Mouse (Mus musculus) forelimb bud, embryonic 11.5 days (tissue): ENCODE results near the gene Gm37240.

Experiments used
- DNase-seq: peaks from one replicate; pipeline ENCODE4 v3.0.0-alpha.2; 2012; ENCODE audit warnings: low read depth, low spot score

The Gm37240 gene

DNA sequence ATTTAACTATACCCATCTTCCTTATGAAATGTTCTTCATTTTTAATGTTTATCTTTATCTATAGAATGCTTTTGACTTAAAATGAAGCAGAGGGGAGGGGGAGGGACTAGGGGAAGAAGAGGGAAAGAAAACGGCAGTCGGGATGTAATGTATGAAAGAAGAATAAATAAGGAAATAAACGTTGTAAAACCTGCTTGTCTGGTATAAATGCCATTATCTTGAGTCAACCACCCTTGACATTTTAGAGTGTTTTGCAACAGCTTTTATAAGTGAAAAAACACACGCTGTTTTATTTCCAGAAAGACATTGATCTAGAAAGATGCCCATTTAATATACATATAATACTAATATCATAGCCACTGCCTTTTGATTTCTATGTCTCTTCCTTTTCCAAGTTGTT, 469.7 kb downstream of the Gm37240 start:
- no peak for DNase-seq

GRCm38 (mm10) chr3:85398841-85399240, 488.5 kb downstream of the Gm37240 start:
- no peak for DNase-seq

DNA sequence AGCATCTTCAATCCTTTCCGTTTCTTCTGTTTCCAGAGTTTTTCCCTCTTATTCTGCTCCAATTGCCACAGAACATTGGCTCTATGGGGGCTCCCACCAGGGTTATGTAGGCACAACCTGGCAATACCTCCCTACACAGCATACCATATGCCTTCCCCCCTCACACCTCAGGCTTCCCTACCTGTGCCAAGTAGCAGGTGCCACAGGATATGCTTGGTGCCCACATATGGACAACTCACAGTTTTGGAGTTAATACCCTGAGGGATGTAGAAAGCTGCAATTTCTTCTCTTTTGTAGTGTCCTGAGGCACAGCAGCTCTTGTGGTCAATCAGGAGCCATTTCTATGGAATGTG, 488.9 kb downstream of the Gm37240 start:
- no peak for DNase-seq

- DNase-seq = no peak
Measured at GRCm38 (mm10) chr3:85397816-85398482, 489.4 kb downstream of the Gm37240 start.

GRCm38 (mm10) chr3:85393395-85393794, 493.9 kb downstream of the Gm37240 start:
- no peak for DNase-seq

DNA sequence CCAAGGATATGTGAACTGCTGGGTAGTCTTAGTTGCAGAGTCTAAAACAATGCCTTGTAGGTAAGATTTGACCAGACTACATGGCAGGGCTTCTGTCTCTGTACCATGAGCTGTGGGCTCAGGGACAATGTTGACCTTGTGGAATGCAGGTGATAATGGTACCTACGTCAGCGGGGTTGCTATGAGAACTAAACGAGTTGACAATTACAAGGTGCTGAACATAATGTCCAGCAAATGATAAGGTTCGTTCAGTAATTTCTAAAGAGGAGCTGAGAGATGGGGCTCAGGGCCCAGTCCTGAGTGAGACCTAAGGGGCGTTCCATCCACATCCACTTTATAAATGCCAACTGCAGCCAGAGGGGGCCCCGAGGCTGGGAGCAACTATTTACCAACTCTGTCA, 495.6 kb downstream of the Gm37240 start:
- DNase-seq = no peak

DNA sequence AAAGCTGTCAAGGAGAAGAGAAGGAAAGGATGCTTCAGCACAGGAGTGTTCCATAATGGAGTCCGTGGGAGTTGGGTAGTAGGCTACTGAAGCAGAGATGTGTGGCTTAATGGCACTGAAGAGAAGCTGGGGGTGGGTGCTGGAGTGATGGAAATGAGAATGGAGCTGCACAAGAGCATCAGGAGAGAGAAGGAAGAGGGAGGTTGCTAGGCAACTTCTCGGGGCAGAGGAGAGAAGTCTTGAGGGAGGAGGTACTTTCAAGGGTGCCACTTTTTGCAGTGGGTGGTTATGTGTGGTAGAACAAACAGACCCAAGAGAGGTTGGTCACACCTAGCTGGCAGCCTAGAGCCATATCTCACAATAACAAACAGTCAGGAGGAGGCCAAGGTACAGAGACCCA, 496.2 kb downstream of the Gm37240 start:
- DNase-seq = no peak

DNA sequence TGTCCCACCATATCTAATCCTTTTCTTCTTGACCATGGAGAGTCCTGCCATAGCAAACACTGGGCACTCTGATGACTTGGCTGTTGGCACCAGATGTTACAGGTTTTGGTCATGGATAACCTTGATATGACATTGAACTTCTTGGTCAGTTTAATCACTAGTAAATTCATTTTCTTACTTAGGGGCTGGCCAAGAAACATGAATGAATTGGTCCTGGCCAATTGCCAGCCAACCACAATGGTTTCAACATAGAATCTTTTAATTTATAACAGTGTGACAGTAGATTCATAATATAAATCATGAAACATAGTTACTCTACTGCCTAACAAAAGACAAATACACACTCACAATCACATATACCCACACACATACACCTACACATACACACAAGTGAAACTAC, 501.9 kb downstream of the Gm37240 start:
- DNase-seq = no peak

GRCm38 (mm10) chr3:85383330-85383729, 504.0 kb downstream of the Gm37240 start:
- DNase-seq = no peak

DNA sequence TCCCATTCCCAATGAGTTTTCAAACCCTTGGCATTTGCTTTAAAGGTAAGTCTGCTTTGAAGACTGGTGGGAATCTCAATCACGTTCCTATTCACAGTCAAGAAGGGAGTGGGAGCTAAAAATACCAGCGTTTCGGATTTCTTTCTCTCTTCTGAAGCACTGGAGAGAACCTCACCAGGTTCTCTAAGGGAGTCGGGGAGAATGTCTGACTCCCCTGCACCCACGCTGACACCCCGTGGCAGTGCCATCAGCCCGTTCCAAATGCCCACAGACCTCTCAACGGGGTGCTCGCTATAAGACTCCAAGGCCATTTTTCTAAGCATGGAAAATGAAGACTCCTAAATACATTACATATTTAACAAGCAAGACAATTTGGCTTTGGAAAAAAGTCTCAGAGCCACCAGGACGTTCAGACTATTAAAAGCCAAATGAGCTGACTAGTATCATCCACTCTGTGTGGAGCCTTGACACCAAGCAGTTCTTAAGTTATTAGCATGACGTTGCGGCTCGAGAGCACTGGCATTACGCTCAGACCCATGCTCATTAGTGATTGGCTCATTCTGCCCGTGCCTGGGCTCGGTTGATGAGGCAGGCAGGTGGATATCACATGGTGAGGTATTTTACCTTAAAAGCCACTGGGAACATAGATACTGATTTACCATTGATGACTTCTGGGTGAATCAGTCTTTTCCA, 508.5 kb downstream of the Gm37240 start:
- DNase-seq = no peak

GRCm38 (mm10) chr3:85377946-85378702, 509.2 kb downstream of the Gm37240 start:
- peak; percentile 58 for DNase-seq

- DNase-seq = no peak
Measured at GRCm38 (mm10) chr3:85377505-85377904, 509.8 kb downstream of the Gm37240 start.

DNA sequence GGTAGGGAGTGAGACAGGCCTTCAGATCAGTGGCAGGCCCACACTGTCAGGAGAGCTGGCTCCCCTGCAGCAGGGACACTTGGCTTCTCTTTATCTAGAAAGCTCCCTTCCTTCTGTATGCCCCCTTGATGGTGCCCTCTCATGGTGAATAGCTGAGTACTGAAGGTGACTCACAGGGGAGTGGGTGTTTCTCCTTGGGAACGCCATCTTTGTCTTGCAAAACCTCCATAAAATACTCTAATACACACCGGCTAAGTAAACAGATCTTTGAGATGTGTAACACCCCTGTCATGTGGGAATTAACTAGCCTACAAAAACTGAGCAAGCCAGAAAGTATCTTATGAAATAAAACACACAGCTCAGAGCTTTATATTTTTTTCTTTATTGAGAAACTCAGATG, 510.8 kb downstream of the Gm37240 start:
- DNase-seq = no peak

GRCm38 (mm10) chr3:85373039-85373438, 514.3 kb downstream of the Gm37240 start:
- DNase-seq = no peak

DNA sequence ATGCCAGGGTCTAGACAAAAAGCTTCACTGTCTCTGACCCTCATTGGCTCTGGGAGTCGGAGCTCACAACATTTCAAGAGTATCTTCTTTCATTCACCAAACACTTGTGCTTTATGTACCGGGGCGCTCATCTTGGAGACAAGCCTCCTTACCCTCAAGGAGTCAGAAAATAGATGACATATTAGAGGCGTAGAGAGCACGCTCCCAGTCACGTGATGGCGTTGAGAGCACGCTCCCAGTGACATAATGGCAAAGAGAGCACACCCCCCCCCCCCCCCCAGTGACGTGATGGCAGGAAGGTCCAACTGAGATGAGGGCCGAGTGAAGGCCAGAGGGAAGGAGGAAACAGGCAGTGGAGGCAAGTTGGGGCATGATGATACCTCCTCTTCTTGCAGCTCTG, 517.5 kb downstream of the Gm37240 start:
- DNase-seq = no peak

DNA sequence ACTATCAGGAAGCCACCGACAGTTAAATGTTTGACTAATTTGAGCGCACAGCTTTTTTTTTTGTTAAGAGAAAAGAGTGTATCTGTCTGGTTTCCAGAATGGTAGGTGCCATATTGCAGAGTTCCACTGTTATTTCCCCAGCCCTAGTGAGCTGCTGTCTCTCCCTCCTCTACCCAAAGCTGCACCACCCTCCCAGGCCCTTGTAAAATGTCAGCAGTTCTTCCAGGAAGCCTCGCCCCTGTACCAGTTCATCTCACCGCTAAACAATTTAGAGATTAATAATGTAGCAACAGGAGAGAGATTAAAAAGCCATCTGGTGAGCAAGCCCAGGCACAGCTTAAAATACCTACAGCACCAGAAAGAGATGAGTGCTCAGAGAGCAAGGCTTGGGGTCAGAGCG, 518.2 kb downstream of the Gm37240 start:
- no peak for DNase-seq

GRCm38 (mm10) chr3:85368354-85369120, 518.8 kb downstream of the Gm37240 start:
- no peak for DNase-seq

DNA sequence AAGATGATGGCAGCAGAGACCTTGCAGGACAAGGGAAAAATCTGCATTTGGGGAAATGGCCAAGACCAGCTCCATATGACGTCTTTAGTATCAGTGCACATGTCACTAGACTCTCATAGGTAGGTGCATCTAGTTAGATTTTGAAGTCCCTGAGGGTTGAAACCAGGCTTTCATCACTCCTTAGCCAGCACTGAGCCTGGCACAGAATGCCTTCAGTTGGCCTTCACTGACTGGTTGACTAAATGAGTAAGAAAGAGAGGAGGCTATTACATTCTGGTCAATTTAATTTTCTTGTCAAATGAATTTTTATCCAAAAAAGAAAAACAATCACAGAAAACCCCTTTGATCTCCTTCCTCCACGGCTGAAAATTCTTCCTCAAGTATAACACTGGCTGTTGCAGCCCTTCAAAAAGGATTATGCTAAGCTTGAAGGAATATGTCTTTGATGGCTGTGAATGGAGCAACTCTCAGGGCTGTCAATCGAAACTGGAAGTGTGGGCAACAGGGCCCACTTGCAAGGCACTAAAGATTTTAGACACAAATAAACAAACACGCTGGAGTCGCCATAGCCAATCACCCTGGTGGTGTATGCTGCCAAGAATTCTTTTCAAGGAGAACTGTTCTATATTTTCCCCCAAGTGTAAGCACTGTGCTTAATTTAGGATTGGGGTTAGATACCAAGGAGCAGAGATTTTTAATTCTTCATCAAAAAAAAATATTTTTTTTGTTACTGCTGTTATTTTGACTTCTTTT, 522.6 kb downstream of the Gm37240 start:
- no peak for DNase-seq

GRCm38 (mm10) chr3:85362883-85363282, 524.4 kb downstream of the Gm37240 start:
- DNase-seq = no peak

DNA sequence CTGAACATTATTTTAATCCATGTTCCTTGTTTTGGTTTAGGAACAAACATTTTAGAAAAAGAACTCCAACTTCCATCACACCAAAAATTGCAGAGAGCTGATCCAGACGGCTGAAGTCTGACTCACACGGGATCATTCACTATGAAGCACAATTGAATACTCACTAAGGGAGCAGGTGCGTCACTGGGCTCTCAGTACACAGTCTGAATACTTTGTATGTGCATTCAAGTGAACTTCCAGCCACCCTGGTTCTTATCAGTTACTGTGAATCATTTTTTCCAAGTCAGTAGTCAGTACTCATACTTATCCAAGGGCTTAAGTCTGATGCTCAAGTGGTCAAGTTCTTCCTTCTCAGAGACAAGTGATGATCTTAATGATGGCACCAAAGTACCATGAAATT, 530.9 kb downstream of the Gm37240 start:
- DNase-seq = no peak

DNA sequence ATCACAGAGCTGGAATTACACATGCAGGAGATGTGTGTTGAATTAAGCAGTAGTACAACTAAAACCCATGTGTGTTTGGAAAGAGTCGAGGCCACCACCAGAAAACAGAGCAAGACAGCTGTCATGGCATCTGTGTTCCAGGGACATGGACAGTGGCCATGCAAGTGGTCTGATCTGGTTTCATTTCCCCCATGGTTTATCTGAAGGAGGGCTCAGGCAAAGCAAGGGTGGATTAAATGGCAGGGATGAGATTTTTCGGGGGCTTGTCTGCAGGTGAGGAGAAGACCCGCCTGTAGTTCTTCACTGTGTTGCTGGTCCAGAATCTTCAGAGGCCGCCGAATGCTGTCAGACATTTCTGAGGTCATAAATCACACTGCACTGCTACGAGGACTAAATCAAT, 539.3 kb downstream of the Gm37240 start:
- no peak for DNase-seq
